Comparison of ENCODE assay signal across 8 mouse cellular contexts in the genomic region with DNA sequence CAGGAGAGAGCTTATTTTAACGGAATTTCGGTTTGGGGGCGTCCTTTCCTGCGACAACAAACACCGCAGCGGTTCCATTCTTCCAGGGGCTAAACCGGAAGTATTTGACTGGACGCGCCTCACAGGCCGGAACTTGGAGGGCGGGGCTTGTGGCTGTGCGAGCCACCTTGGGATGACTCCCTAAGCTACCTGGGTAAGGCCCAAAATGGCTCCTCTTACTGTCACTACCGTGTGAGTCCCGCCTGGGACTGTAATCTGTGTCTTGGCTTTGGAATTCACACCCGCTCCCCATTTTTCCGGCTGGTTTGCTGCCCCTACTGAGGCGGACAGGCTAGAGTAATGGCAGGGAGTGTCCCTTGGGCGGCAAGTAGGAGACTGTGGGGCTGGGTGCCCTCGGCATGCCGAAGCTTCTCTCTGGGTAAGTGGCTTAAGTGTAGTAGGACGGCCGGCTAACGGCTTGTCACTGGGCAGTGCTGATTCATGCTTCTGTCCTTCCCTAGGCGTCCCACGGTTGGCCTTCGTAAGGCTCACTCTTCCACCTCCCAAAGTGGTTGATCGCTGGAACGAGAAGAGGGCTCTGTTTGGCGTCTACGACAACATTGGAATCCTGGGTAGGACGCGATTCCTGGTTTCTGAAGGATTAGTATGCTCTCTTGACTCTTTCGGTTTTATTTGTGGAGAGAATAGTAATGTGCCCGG. TPM values are rescaled to one million over a fixed set of nuclear protein-coding genes. Genes with fewer than 3 reads are reported as not detected.
DNase-seq lines count a peak whose midpoint lies in the region; ATAC-seq and TF ChIP-seq lines count a peak whose summit lies in the region.

No protein-coding gene starts in this region.

- no peaks in the 10 kb centered on the region for H3K9me3 ChIP-seq in heart, embryonic 10.5 days
- H3K9me3 ChIP-seq in kidney, embryonic 15.5 days (replicated peaks), result no peaks in the 10 kb centered on the region

- peak overlapping the region; percentile 96 for H3K27ac ChIP-seq in bone marrow macrophage, adult 2 months (ENCODE audit: insufficient read depth, low read depth, low read length)
- peak overlapping the region; percentile 98 for H3K27ac ChIP-seq in embryonic fibroblast, embryonic 13.5 days (ENCODE audit: insufficient read depth, low read length)
- peak overlapping the region; percentile 98 for H3K27ac ChIP-seq in heart, embryonic 10.5 days
- peak overlapping the region; percentile 100 for H3K27ac ChIP-seq in kidney, embryonic 15.5 days

- peak overlapping the region; percentile 71 for H3K4me2 ChIP-seq in kidney, embryonic 15.5 days

- no peak for TF ChIP-seq CTCF in bone marrow macrophage, adult 2 months (IDR thresholded peaks at IDR 0.05; ENCODE audit: low read depth, low read length)
- no peak for TF ChIP-seq CTCF in embryonic fibroblast, embryonic 13.5 days (IDR thresholded peaks at IDR 0.05; ENCODE audit: borderline replicate concordance, insufficient read depth, low read length)

- H3K9ac ChIP-seq in kidney, embryonic 15.5 days, result peak overlapping the region; percentile 76

- ATAC-seq in kidney, embryonic 15.5 days (replicated peaks; ENCODE audit: low FRiP score), result peak; percentile 95
- ATAC-seq in monocyte, adult 5-6 weeks (replicated peaks; ENCODE audit: insufficient number of reproducible peaks, low FRiP score, low TSS enrichment, poor library complexity, severe bottlenecking), result peak; percentile 80

- H3K36me3 ChIP-seq in heart, embryonic 10.5 days, result peaks cover 50% of the 10 kb centered on the region
- H3K36me3 ChIP-seq in kidney, embryonic 15.5 days, result peaks cover 54% of the 10 kb centered on the region

- no peaks in the 10 kb centered on the region for H3K27me3 ChIP-seq in heart, embryonic 10.5 days (ENCODE audit: insufficient read depth, poor library complexity, severe bottlenecking)
- no peaks in the 10 kb centered on the region for H3K27me3 ChIP-seq in kidney, embryonic 15.5 days

- under 1% methylated on average over 34 of the region's 34 CpGs for WGBS in heart, embryonic 10.5 days
- WGBS in kidney, embryonic 15.5 days, result under 1% methylated on average over 34 of the region's 34 CpGs

- TF ChIP-seq POLR2A in bone marrow macrophage, adult 2 months (IDR thresholded peaks at IDR 0.05; ENCODE audit: borderline replicate concordance, low read depth, low read length), result no peak
- peak; percentile 32 for TF ChIP-seq POLR2A in embryonic fibroblast, embryonic 13.5 days (IDR thresholded peaks at IDR 0.05; ENCODE audit: low read depth, low read length)

- peaks cover 9% of the 10 kb centered on the region for H3K4me1 ChIP-seq in bone marrow macrophage, adult 2 months (ENCODE audit: control insufficient read depth, insufficient read depth, low read length)
- H3K4me1 ChIP-seq in embryonic fibroblast, embryonic 13.5 days (ENCODE audit: control insufficient read depth, insufficient read depth, low read length), result no peaks in the 10 kb centered on the region
- peaks cover 18% of the 10 kb centered on the region; the same call in 1 of the 2 replicates for H3K4me1 ChIP-seq in heart, embryonic 10.5 days
- peaks cover 26% of the 10 kb centered on the region for H3K4me1 ChIP-seq in kidney, embryonic 15.5 days

- H3K4me3 ChIP-seq in bone marrow macrophage, adult 2 months (ENCODE audit: insufficient read depth, low read length), result peak overlapping the region; percentile 94
- peak overlapping the region; percentile 73 for H3K4me3 ChIP-seq in embryonic fibroblast, embryonic 13.5 days (ENCODE audit: insufficient read depth, low read length)
- H3K4me3 ChIP-seq in heart, embryonic 10.5 days, result peak overlapping the region; percentile 82
- H3K4me3 ChIP-seq in kidney, embryonic 15.5 days (replicated peaks), result peak overlapping the region; percentile 65

- peak; percentile 95 for DNase-seq in A20 (ENCODE audit: low read depth, low spot score)
- DNase-seq in heart, embryonic 10.5 days (ENCODE audit: low spot score), result peak; percentile 97
- peak; percentile 96 for DNase-seq in liver
- peak; percentile 94 to 96 for DNase-seq in spleen, postnatal 4 days (ENCODE audit: low spot score in 2 of 2)

RNA-seq across cellular contexts. Expression of a gene that starts 0.6 kb away (rescaled TPM):
- polyA plus RNA-seq in bone marrow macrophage, adult 2 months (2012; ENCODE audit: insufficient read depth, insufficient read length, missing spikeins), result 68.6 and 82.0 TPM in 2 replicates
- 76.2 and 76.9 TPM in 2 replicates for polyA plus RNA-seq in embryonic fibroblast, embryonic 13.5 days (2011; ENCODE audit: insufficient read length, low read depth, missing spikeins)
- 246 and 251 TPM in 2 replicates for polyA plus RNA-seq in heart, embryonic 10.5 days (2016; fragmentation: Nextera tagmentation; extraction: Ambion mirVana)
- polyA plus RNA-seq in kidney, embryonic 15.5 days (2015; fragmentation: Nextera tagmentation; extraction: Ambion mirVana), result 220 and 238 TPM in 2 replicates
- total RNA-seq in monocyte, adult 5-6 weeks (2017), result 20.1 to 33.9 TPM (median 25.9 TPM) in 3 replicates

RNA-seq across cellular contexts. Expression of a gene that starts 0.7 kb away (rescaled TPM):
- 83.1 and 85.5 TPM in 2 replicates for polyA plus RNA-seq in bone marrow macrophage, adult 2 months (2012; ENCODE audit: insufficient read depth, insufficient read length, missing spikeins)
- polyA plus RNA-seq in embryonic fibroblast, embryonic 13.5 days (2011; ENCODE audit: insufficient read length, low read depth, missing spikeins), result 75.8 and 137 TPM in 2 replicates
- 128 and 140 TPM in 2 replicates for polyA plus RNA-seq in heart, embryonic 10.5 days (2016; fragmentation: Nextera tagmentation; extraction: Ambion mirVana)
- 141 and 151 TPM in 2 replicates for polyA plus RNA-seq in kidney, embryonic 15.5 days (2015; fragmentation: Nextera tagmentation; extraction: Ambion mirVana)
- 17.6 to 79.8 TPM (median 33.5 TPM) in 3 replicates for total RNA-seq in monocyte, adult 5-6 weeks (2017)

RNA-seq across cellular contexts. Expression of a gene that starts 23.2 kb away (rescaled TPM):
- polyA plus RNA-seq in bone marrow macrophage, adult 2 months (2012; ENCODE audit: insufficient read depth, insufficient read length, missing spikeins), result 15.0 and 15.1 TPM in 2 replicates
- polyA plus RNA-seq in embryonic fibroblast, embryonic 13.5 days (2011; ENCODE audit: insufficient read length, low read depth, missing spikeins), result 4.2 and 4.3 TPM in 2 replicates
- 3.4 TPM in 2 replicates for polyA plus RNA-seq in heart, embryonic 10.5 days (2016; fragmentation: Nextera tagmentation; extraction: Ambion mirVana)
- 6.5 and 6.7 TPM in 2 replicates for polyA plus RNA-seq in kidney, embryonic 15.5 days (2015; fragmentation: Nextera tagmentation; extraction: Ambion mirVana)
- total RNA-seq in monocyte, adult 5-6 weeks (2017), result 12.8 to 29.3 TPM (median 15.5 TPM) in 3 replicates

RNA-seq across cellular contexts. Expression of a gene that starts 25.9 kb away (rescaled TPM):
- polyA plus RNA-seq in bone marrow macrophage, adult 2 months (2012; ENCODE audit: insufficient read depth, insufficient read length, missing spikeins), result 229 and 264 TPM in 2 replicates
- polyA plus RNA-seq in embryonic fibroblast, embryonic 13.5 days (2011; ENCODE audit: insufficient read length, low read depth, missing spikeins), result 571 and 859 TPM in 2 replicates
- 3,676 and 4,272 TPM in 2 replicates for polyA plus RNA-seq in heart, embryonic 10.5 days (2016; fragmentation: Nextera tagmentation; extraction: Ambion mirVana)
- polyA plus RNA-seq in kidney, embryonic 15.5 days (2015; fragmentation: Nextera tagmentation; extraction: Ambion mirVana), result 2,116 and 2,124 TPM in 2 replicates
- total RNA-seq in monocyte, adult 5-6 weeks (2017), result 353 to 432 TPM (median 359 TPM) in 3 replicates

RNA-seq across cellular contexts. Expression of a gene that starts 39.5 kb away (rescaled TPM):
- polyA plus RNA-seq in bone marrow macrophage, adult 2 months (2012; ENCODE audit: insufficient read depth, insufficient read length, missing spikeins), result 14.5 and 16.2 TPM in 2 replicates
- polyA plus RNA-seq in embryonic fibroblast, embryonic 13.5 days (2011; ENCODE audit: insufficient read length, low read depth, missing spikeins), result 5.7 and 6.3 TPM in 2 replicates
- polyA plus RNA-seq in heart, embryonic 10.5 days (2016; fragmentation: Nextera tagmentation; extraction: Ambion mirVana), result 2.7 and 3.1 TPM in 2 replicates
- 5.4 and 6.1 TPM in 2 replicates for polyA plus RNA-seq in kidney, embryonic 15.5 days (2015; fragmentation: Nextera tagmentation; extraction: Ambion mirVana)
- total RNA-seq in monocyte, adult 5-6 weeks (2017), result 32.5 to 50.2 TPM (median 35.0 TPM) in 3 replicates

Comparison
In these comparisons a context has a peak if more than half of its experiments do, and no peak if none do; other contexts are left out.
1. Peak in every context shown above with its lines: DNase-seq, ATAC-seq, H3K4me3 ChIP-seq and H3K27ac ChIP-seq.